Comparison of ENCODE assay signal across 8 mouse cellular contexts in genomic region chr19:10525106-10525901, GRCm38 (mm10). TPM values are rescaled to one million over a fixed set of nuclear protein-coding genes. Genes with fewer than 3 reads are reported as not detected.
DNase-seq lines count a peak whose midpoint lies in the region; ATAC-seq and TF ChIP-seq lines count a peak whose summit lies in the region.

Gene Cpsf7 (plus strand): TSS chr19:10525266.

- WGBS in forebrain, embryonic 15.5 days: under 1% methylated on average over 87 of the region's 93 CpGs
- under 1% methylated on average over 85 of the region's 93 CpGs for WGBS in lung, adult 2 months

- peak within 1 kb of the TSS; percentile 70 for H3K4me2 ChIP-seq in forebrain, embryonic 15.5 days (replicated peaks)

- H3K9ac ChIP-seq in ES-E14 (ENCODE audit: insufficient read depth, low read depth, low read length, poor library complexity, severe bottlenecking): peak within 1 kb of the TSS; percentile 97
- H3K9ac ChIP-seq in forebrain, embryonic 15.5 days (replicated peaks): peak within 1 kb of the TSS; percentile 96

- peaks cover 0 to 2% of the 10 kb centered on the region in 2 experiments; a peak in 2 of 4 replicates for H3K4me1 ChIP-seq in ES-E14 (ENCODE audit: control insufficient read depth in 2 of 2, insufficient read depth in 2 of 2, low read length in 2 of 2, poor library complexity in 1 of 2)
- peaks cover 37% of the 10 kb centered on the region for H3K4me1 ChIP-seq in forebrain, embryonic 15.5 days
- peaks cover 9% of the 10 kb centered on the region for H3K4me1 ChIP-seq in lung, adult 2 months (ENCODE audit: control insufficient read depth, insufficient read depth, low read length)

- no peaks in the 10 kb centered on the region for H3K27me3 ChIP-seq in forebrain, embryonic 15.5 days

- H3K4me3 ChIP-seq in ES-E14 (ENCODE audit: insufficient read depth in 1 of 2, low read depth in 1 of 2, low read length in 2 of 2, poor library complexity in 1 of 2, severe bottlenecking in 1 of 2): peak within 1 kb of the TSS; percentile 81 to 90
- H3K4me3 ChIP-seq in forebrain, embryonic 15.5 days: peak within 1 kb of the TSS; percentile 83
- peak within 1 kb of the TSS; percentile 95 for H3K4me3 ChIP-seq in lung, adult 2 months (replicated peaks; ENCODE audit: extremely low read depth, low read depth, low read length)

- peak; percentile 70; the same call in 1 of the 2 replicates for TF ChIP-seq POLR2A in lung, adult 2 months (IDR thresholded peaks at IDR 0.05; ENCODE audit: borderline replicate concordance, extremely low read depth, low read depth, low read length)

- intact Hi-C loops in heart, postnatal 25 days (cut with DNase I): no loop called here

- H3K36me3 ChIP-seq in ES-E14 (ENCODE audit: control insufficient read depth, insufficient read depth, low read length, poor library complexity, severe bottlenecking): peaks cover 6% of the 10 kb centered on the region
- H3K36me3 ChIP-seq in forebrain, embryonic 15.5 days: peaks cover 12% of the 10 kb centered on the region

- DNase-seq in ES-E14 (ENCODE audit: low read depth, low spot score): peak; percentile 82
- DNase-seq in cerebellum, adult 11-12 months: peak; percentile 88
- DNase-seq in heart, postnatal 25 days (ENCODE audit: low spot score): peak; percentile 86
- DNase-seq in layer of hippocampus, adult 18-20 months (ENCODE audit: low spot score in 2 of 2): peak; percentile 85 to 90
- DNase-seq in lung, adult 2 months: peak; percentile 85
- DNase-seq in thymus, adult 18-20 months: peak; percentile 83 to 91

- no peak for TF ChIP-seq CTCF in lung, adult 2 months (IDR thresholded peaks at IDR 0.05; ENCODE audit: insufficient read depth, low read length)

- no peaks in the 10 kb centered on the region for H3K9me3 ChIP-seq in ES-E14 (ENCODE audit: control insufficient read depth, insufficient read depth, low read depth, low read length)
- no peaks in the 10 kb centered on the region for H3K9me3 ChIP-seq in forebrain, embryonic 15.5 days

- peak; percentile 96 for ATAC-seq in forebrain, embryonic 15.5 days (replicated peaks)
- ATAC-seq in neutrophil, adult 5-6 weeks (ENCODE audit: extremely low read depth, insufficient number of reproducible peaks, low FRiP score, poor library complexity, severe bottlenecking): peak; percentile 85

- in situ Hi-C loops in ES-E14 (cut with MboI; ENCODE audit: low sequenced_read_pairs in 2 of 2, unreplicated experiment in 2 of 2): no loop called here

- peak within 1 kb of the TSS; percentile 94 for H3K27ac ChIP-seq in ES-E14 (ENCODE audit: insufficient read depth, low read depth, low read length, poor library complexity, severe bottlenecking)
- H3K27ac ChIP-seq in forebrain, embryonic 15.5 days (replicated peaks): peak within 1 kb of the TSS; percentile 94

TF ChIP-seq in ES-E14, 5 proteins besides CTCF, POLR2A, EP300 and RAD21:
- no peak for TF ChIP-seq ZNF384 (IDR thresholded peaks at IDR 0.05; ENCODE audit: low read depth, low read length)
- no peak for TF ChIP-seq MAFK (IDR thresholded peaks at IDR 0.05; ENCODE audit: insufficient read depth, low read depth, low read length)
- TF ChIP-seq ZC3H11A (IDR thresholded peaks at IDR 0.05; ENCODE audit: borderline replicate concordance, low read depth, low read length): peak; percentile 27; the same call in 1 of the 2 replicates

RNA-seq across cellular contexts. Expression of gene Cpsf7, which starts in this region (rescaled TPM):
- total RNA-seq in ES-E14 (2012; rRNA removed): 37.7 and 38.0 TPM in 2 replicates
- 51.6 and 52.6 TPM in 2 replicates for polyA plus RNA-seq in forebrain, embryonic 15.5 days (2015; fragmentation: Nextera tagmentation; extraction: Ambion mirVana)
- 10 to 100 TPM; 24.8 to 28.4 TPM for total RNA-seq in heart, postnatal 25 days (2021)
- total RNA-seq in layer of hippocampus, adult 18-20 months (2021): 10 to 100 TPM; 68.6 to 74.5 TPM
- 30.3 and 41.1 TPM in 2 replicates for polyA plus RNA-seq in lung, adult 2 months (2012; rRNA removed)
- total RNA-seq in neutrophil, adult 5-6 weeks (2017): 101 and 126 TPM in 2 replicates

Comparison
In these comparisons a context has a peak if more than half of its experiments do, and no peak if none do; other contexts are left out.
1. Peak in every context shown above with its lines: DNase-seq, ATAC-seq, H3K4me3 ChIP-seq and H3K27ac ChIP-seq.